Mouse (Mus musculus) kidney, postnatal 14 days (tissue): ENCODE results near the gene Eci2.
"Not testable (repeated sequence)": the region's sequence is repeated elsewhere in the genome, so short reads cannot be mapped to it uniquely, and the experiment has no call there.

Source experiments
- DNase-seq: peaks from one replicate; pipeline ENCODE4 v3.0.0; 2022; ENCODE audit warnings: mixed read lengths

The Eci2 gene

DNA sequence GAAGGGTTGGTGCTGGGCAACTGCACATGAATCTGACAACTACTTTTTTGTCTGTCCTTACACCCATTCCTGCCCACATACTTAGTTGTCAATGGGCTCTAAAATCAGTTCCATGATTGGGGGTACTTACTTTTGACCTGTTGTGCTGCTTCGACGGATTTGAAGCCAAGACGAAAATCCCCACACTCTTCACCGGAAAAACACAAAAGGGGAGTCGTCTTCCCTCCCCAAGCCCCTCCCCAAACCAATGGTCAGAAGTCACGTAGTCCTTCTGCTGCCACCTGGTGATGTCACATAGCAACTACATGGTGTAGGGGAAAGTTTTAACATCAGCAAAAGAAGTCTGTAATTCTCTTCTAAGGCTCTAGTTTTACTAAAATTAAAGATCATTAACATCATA, at the start of gene Eci2:
TSS of gene Eci2 (minus strand) at position 218 of the 400 bp plus-strand sequence.
- DNase-seq: peak; percentile 67

DNA sequence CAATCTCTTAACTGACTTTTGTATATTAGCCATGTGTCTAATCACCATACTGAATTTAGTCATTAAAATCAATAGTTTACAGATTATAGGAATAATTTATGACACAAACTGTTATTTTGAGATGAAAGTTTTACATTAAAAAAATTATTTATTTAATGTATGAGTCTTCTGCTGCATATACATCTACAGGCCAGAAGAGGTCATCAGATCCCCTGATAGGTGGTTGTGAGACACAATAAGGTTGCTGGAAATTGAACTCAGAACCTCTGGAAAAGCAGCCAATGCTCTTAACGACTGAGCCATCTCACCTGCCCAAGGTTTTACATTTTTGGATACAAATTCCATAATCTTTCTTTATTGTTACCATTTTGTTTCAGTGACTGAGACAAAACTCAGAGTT, 48.0 kb upstream of the Eci2 start:
- DNase-seq: no peak

DNA sequence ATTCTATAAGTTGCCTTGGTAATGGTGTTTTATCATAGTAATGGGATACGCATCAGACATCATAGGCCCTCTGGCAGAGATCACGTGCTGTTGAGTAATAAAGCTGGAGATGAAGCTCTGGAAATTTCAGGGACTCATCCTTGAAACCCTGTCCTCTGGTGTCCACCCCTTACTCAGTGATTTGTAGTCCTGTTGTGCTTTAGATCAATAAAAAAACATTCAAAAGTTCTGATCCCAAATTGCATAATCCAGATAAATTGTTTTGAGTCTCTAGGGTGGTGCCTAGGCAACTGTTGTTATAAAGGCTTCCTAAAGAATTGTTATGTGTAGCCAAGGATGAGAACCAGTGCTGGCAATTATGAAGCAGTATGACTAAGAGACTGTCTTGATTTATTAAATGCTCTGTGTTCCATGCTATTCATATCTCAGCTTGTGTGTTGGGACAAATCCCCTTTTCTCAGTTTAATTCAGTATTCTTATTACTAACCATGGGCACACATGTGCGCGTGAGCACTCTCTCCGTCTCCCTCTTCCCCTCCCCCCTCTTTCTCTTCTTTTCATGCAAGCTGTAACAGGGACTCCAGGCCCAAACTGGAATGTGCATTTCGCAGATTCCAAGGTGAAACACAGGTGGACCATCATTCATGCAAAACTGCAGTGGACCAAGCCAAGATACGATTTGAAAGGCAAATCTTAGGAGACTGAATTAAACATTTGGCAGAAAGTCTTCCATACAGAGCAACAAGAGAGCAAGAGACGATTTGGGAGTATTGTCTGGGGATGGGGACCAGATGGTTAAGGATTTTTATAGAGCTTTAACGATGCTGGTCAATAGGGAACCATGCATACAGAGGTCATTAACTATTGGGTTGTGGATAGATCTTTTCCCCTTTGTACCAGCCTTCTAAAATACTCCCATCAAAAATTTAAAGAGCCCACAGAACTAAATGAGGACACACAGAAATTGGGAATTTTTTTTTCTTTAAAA, 43.9 kb upstream of the Eci2 start:
- DNase-seq: no peak

DNA sequence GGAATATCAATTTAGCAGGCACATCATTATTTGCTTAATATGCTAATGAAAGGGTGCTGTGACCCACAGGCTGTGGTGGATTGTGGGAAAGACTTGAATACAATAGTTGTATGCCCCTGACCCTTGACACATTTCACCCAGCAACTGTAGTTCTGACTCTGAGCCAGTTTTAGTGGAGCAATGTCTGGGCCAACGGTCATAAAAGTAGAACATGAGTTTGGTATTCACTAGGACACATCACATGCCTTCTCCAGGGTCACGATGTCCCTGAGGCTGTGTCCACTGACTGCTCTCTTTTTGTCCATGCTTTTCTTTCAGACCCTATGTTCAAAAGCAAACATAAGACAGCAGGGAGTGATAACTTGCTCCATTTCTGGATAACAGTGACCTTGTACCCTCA, 40.2 kb upstream of the Eci2 start:
- DNase-seq: peak; percentile 57

DNA sequence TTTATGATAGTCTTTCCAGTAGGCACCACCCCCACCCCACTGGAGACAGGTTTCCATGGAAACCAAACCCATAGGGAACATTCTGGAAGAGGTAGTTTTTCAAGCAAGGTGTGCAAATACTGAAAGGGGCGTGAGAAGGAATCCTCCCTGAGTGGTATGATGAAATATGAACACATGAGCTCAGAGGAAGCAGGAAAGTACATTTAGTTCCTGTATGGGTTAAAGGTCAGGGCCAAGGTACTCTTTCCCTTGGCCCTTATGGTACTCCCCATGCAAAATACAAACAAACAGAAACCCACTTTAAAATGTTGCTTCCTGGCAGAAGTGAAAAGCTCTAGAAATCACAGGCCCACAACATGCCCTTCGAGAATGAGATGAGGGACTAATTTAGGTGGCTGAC, 39.1 kb upstream of the Eci2 start:
- DNase-seq: peak; percentile 7

DNA sequence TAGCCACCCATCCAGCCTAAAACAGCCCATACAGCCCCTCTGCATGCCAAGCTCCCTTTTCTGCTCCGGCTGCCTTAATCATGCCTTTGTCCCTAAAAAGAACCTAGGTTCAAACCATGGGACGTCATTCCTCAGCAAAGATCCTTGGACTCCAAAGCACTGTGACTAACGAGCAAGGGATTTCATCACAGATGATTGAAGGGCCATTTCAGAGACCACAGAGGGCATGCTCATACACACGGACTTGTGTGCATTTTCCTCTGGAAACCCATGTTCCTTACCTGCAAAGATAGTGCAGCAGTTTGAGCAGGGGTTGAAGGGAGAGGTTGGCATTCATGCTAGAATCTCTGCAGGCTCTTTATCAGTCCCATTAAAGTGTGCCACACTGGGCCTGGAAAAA, 37.5 kb upstream of the Eci2 start:
- DNase-seq: no peak

DNA sequence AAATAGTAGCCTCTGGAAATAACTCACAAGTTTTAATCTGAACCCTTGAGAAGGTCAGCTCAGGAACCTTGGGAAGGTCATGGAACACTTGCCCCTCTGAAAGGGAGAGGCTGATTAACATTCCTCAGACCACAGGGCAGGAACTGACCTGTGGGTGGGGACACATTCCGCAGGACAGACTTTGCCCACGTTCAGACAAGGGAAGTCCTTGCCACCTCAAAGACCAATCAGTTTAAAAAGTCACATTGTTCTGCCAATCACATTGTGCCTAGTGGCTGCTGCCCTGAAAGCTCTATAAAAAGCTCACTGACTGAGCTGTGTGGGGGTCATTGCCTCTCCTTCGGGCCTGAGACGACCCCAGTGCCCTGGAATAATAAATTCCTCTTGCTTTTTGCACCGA, 31.2 kb upstream of the Eci2 start:
- DNase-seq: peak; percentile 51

DNA sequence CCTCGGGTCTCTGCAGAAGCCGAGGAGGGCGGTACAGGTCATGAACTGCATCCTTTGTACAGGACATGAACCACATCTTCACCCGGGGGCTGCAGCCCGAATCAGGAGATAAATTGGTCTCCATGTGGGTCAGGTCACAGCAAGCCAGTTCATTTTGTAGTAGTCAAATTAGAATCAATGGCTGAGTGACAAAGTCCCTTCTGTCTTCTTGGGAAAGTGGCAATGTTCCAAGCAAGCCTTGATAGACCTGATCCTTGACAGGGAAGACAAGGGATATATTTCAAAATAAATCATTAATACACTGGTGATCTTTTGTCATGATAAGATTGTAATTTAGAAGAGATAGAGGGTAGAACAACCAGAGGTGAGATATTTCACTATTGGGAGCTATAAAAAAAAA, 9.6 kb upstream of the Eci2 start:
- peak; percentile 15 for DNase-seq

DNA sequence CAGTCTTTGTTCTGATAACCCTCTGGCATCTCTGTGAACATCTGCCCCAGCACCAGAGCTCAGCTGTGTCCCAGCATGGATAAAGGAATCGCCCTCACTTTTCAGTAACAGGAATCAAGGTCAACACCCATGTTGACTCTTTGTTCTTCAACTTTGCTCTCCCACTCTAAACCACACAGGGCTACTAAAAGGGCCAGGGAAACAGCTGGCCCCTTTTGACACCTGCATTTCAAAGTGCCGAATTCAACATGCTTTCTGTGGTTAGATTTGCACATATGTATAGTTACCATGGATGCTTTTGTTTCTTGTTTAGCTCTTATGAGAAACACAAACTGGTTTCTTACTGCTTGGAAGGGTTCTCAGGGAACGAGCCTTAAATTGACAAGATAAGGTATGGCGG, 8.8 kb upstream of the Eci2 start:
- DNase-seq: no peak

DNA sequence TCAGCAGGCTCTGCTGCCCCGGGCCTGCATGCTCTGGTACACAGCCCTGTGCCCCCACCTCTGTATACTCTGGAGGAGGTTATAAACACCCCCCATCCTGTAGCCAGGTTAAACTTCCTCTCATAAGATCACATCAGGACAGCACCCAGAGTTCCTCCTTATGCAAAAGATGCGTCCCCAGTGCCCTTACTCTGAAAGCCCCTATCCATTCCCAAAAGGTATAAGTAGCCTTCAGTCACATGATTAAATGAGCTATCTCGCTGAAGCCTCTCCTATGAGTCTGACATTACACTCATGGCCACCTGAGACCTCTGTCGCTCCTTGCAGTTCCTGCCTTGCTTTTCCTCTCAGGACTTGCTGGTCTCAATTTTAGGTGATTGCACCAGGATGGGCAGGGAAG, 6.7 kb upstream of the Eci2 start:
- DNase-seq: no peak

DNA sequence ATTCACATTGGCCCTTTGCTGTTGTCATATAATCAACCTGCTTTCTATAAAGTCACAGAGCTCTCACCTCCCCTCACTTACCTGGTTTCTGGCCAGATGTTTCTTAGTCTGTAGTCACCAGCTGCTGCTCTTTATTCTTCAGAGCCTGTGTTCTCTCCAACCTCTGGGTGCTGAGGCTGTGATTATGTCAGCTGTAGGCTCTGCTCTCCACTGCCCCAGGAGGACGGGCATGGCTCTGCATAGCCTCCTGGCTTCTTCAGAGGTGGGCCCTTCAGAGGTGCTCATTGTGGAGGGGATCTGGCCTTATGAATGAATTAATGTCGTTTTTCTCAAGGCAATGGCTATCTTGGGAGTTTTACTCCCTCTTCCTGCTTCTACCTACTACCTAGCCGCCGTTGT, 4.8 kb upstream of the Eci2 start:
- DNase-seq: no peak

DNA sequence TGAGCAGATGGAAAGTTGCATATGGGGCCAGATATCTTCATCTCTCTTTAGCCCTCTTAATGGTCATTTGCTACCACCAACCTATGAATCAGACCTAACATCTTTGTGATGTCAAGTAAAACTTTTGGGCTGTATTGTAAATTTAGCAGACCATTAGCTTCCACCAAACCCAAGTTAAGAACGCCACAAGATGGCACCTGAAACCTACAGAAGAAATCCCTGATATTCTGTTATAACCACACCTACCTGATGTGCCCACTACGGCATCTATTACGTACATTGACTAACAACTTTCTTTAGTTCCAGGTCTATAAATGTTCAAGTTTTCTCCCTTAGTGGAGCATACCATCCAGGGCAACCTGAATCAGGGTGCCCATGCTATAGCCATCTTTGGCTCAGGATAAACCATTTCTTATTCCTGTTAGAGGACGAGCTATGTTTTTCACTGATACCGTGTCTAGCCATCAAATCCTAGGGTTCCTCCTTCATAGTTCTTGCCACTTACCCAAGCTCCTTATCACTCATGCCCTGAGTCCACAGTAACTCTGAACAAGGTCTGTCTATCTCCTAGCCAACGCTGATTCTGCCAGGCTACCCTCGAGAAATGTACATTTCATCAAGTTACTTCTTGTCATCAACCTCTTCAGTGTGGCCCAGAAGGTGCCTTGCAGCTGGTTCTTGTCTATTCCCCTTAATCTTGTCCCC, 4.2 kb upstream of the Eci2 start:
- peak; percentile 12 for DNase-seq

DNA sequence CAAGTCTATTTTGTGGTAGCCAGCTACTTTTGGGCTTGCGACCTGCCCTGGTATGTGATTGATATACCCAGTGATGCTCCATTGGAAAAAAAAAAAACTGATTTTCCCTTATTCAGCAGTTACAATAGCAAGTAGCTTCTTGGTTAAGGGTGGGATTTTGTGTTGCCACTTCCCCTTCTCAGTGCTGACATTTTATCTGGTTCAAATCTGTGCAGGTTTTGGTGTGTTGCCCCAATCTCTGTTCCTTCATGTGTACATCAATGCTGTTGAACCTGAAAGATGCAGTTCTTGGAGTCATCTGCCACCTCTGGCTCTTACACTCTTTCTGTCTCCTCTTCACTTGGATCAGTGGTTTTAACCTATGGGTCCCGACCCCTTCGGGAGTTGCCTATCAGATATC, 1.5 kb upstream of the Eci2 start:
- DNase-seq: no peak

DNA sequence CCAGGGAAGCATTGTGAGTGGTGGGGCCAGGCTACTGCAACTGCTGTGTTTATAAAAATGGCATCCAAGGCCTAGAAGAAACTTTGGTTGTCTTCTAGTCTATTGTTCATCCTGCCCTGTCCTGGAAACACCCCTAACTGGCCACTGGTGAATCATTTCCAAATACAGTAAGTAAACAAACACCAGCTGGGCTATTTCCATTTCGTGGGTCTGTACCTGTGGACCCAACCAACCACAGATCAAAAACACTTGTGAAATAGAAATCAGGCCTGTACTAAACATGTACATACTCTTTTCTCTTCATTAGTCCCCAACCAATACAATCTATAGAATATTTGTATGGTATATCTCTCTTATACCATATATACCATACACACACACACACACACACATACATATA, 3.5 kb downstream of the Eci2 start:
- not testable (repeated sequence) for DNase-seq

DNA sequence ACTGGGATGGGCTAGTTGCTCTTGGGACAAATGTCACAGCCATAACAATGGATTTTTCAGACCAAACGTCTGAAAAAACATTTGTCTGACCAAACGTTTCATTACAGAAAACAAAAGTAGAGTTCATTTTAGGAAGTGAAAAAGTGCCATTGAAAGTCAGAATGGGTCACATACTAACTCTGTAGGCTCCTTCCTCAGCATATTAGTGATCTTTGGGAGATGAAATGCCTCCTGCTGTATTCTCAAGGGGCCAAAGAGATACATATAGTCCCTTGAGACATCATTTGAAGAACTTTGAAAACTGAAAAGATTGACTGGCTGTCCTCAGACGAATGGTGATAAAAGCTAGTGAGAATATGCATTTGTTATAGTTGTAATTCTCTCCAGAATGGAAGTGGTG, 6.5 kb downstream of the Eci2 start:
- no peak for DNase-seq

DNA sequence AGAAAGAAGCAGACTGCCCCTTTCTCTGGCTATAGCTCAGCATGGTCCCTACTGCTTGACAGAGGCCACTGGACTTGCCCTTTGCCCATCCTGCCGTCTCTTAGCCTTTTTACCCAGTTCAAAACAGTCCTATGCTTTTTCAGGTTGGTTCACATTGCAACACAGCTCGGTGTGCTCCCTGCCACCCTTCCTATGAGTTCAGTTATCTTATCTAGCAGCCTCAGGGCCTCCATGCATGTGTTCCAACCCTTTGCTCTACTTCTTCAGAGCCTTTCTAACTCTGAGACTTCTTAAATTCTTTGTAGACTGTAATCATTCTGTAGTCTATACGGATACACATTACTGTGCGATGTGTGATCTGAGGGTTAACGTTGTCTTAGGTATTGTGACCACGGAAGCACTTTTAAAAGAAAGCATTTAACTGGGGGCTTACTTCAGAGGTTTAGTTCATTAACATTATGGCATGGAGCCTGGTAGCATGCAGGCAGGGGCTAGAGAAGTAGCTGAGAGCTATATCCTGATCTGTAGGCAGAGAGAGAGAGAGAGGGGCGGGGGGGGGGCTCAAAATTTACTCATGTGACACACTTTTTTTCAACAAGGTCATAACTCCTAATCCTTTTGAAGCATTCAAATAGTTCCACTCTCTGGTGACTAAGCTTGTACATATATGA, 7.9 kb downstream of the Eci2 start:
- DNase-seq: no peak

DNA sequence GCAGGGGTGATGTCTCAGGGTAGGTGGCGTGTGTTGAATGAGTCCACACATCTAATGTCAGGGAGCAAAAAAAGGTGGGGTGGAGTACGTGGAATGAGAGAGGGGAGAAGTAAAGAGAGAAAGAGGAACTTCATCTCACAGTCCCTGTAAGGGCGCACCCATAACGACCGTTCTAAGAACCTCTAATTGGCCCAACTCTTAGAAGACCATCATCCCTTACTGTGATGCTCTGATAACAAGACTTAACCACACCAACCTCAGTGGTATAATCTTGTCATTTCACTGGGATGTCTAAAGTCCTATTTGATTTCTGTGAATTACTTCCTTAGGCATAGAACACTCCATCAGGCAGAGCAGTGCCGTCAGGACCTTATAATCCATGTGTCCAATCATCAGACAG, 9.5 kb downstream of the Eci2 start:
- no peak for DNase-seq

DNA sequence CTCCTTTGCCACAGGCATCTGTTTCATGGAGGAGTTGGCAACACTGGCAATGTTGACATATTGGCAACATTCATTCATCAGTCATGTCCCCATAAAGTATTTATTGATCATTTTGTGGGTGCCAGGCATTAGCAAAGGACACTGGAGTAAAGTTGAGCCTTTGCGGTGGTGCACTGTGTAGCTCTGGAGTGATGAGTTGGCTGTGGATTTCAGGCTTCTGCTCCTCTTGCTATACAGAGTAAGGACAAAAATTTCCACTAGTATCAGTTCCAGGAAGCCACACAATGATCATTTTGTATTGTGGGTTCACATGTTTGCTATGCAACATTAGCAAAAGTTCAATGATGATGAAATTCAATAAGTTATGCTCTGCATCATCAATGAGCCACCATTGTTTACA, 10.8 kb downstream of the Eci2 start:
- DNase-seq: no peak

DNA sequence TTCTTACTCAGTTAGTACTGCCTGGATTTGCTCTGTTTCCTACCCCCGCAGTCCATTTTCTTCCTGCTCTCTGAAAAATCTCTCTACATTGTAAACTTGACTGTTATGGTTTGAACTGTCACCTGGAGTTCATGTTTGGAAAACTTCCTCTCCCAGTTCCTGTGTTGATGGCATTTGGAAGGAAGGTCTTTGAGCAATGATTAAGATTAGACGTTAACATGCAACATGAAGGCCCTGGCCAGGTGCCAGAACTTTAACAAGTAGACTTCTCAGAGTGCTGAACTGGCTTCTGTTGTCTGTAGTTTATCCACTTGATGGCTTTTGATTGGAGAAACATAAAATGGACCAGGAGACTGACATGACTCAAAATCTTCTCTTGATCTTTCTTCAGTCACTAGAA, 31.0 kb downstream of the Eci2 start:
- peak; percentile 70 for DNase-seq

DNA sequence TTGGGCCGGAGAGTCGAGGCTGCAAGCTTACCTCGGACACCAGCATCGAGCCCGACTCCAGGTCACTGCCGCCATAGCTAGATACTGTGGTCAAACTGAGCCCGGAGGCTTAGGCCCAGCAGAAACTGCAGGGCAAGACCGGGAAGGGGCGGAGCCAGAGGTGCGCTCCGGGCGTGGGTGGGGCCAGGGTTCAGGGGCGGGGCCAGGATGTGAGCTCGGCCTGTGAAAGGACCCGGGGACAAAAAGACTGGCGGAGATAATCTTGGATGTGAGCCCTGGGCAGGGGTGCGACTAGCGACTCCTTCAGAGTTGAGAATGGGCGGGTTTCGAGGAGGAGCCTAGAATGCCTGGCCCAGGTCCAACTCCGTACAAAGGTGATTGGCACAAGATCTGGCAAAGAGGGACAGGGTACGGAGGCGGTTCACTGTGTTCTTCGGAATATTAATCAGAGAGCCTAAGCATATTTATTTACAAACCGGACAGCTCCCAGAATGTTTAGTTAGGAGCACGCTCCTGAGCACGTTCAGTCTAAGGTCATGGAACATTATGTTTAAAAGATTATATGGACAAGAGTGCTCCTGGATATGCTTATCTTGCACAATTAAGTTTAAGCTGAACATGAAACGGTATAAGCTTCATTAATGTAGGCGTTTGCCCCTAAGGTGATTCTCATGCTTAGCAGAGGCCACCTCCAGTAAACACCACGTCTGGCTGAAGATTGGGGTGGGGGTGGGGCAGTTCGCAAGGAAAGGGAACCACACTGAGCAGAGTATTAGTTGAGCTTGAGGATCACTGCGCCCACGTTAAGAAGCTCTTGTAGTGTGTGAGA, 32.7 kb downstream of the Eci2 start:
- peak; percentile 98 for DNase-seq

DNA sequence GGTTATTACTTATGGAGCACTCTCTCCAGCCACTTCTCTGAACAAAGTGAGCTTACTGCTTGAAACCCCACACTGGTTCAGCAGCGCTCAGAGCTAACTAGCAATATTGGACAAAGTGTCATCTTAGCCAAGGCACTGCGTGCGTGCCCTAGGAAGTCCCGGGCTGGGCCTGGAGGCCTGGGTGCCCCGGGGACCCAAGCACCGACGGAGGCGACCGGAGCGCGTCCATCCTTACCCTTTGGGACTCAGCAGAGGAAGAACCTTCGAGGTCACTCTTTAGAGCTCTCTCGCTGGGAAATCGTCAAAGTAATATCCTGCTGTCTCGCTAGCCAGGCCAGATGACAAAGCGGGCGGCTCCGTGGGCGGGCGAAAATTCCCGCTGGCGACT, 33.3 kb downstream of the Eci2 start:
- no peak for DNase-seq

DNA sequence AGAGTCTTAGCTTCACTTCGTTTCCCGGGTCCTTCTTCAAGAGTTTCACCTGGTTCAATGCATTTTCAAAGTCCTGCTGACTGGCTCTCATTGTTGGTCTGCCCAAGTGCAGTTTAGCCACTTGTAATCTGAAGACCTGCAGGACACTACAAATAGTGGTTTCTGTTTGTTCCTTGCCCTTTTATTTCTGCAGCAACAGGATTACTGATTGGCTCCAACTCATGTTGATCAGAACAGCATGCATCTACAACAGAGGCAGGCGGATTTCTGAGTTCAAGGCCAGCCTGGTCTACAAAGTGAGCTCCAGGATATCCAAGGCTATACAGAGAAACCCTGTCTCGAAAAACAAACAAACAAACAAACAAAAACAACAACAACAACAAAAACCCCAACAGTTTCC, 33.8 kb downstream of the Eci2 start:
- DNase-seq: no peak
